Mouse (Mus musculus) stomach, embryonic 16.5 days (tissue): ENCODE measurements around the gene Lin37. TPM values are rescaled to one million over a fixed set of nuclear protein-coding genes. Genes with fewer than 3 reads are reported as not detected.

Experiments used
- ATAC-seq: fragments of 200-750 bp; cut with Nextera tagmentation; 2 replicates; pipeline ENCODE4 v1.8.0; 2017; ENCODE audit warnings: moderate number of reproducible peaks, moderate TSS enrichment; ENCODE audit not compliant: insufficient read depth, low FRiP score
- H3K27ac ChIP-seq: fragments of 300-500 bp; sonication (generic); 2 replicates; pipeline ENCODE4 v1.5.1; 2014; ENCODE audit warnings: low read length
- H3K27me3 ChIP-seq: fragments of 300-500 bp; sonication (generic); 2 replicates; pipeline ENCODE4 v1.6.1; 2014; ENCODE audit warnings: low read length, control low read depth, mixed read lengths; ENCODE audit not compliant: control insufficient read depth, insufficient read depth
- H3K36me3 ChIP-seq: fragments of 300-500 bp; sonication (generic); 2 replicates; pipeline ENCODE4 v1.6.1; 2014; ENCODE audit warnings: low read length; ENCODE audit not compliant: control insufficient read depth, insufficient read depth
- H3K4me1 ChIP-seq: fragments of 300-500 bp; sonication (generic); 2 replicates; pipeline ENCODE4 v1.6.1; 2014; ENCODE audit warnings: low read length, control low read depth, mixed read lengths; ENCODE audit not compliant: control insufficient read depth, insufficient read depth
- H3K4me2 ChIP-seq: fragments of 300-500 bp; sonication (generic); 2 replicates; pipeline ENCODE4 v1.6.1; 2014; ENCODE audit warnings: low read depth, low read length, mixed read lengths
- H3K4me3 ChIP-seq: fragments of 300-500 bp; sonication (generic); replicated peaks from 2 replicates; pipeline ENCODE4 v1.5.1; 2014; ENCODE audit warnings: mild to moderate bottlenecking, low read length
- H3K9ac ChIP-seq: fragments of 300-500 bp; sonication (generic); 2 replicates; pipeline ENCODE4 v1.6.1; 2014; ENCODE audit warnings: low read length
- H3K9me3 ChIP-seq: fragments of 300-500 bp; sonication (generic); replicated peaks from 2 replicates; pipeline ENCODE4 v1.6.1; 2016; ENCODE audit warnings: low read length, control low read depth; ENCODE audit not compliant: control insufficient read depth
- WGBS: fragments of 180-500 bp; shearing (Covaris S2); extraction: QIAGEN DNeasy Blood & Tissue Kit; methylation state at CpG from one replicate; pipeline ENCODE4 v1.1.7; 2014; 5-methylcytosine and 5-hydroxymethylcytosine counted together
- polyA plus RNA-seq: library from polyadenylated mRNA; unstranded; fragments of >200 nt; fragmentation: Nextera tagmentation; extraction: Ambion mirVana; gene quantifications from 2 replicates; pipeline ENCODE4 v1.2.1, GENCODE M21; 2015

Lin37 gene
- polyA plus RNA-seq, 1 experiment from 2014 or later: 53.8 TPM

- no peak overlapping the region for H3K9ac ChIP-seq
- H3K4me2 ChIP-seq: no peak overlapping the region
- H3K4me3 ChIP-seq: no peak overlapping the region
- no peaks in the 10 kb centered on the region for H3K27me3 ChIP-seq
- no peaks in the 10 kb centered on the region for H3K36me3 ChIP-seq
- peaks cover 10% of the 10 kb centered on the region; the same call in 1 of the 2 replicates for H3K4me1 ChIP-seq
- no peaks in the 10 kb centered on the region for H3K9me3 ChIP-seq
- no peak overlapping the region for H3K27ac ChIP-seq
- ATAC-seq: no peak
- WGBS: 65% methylated on average over 5 of the region's 5 CpGs
Observed at GRCm38 (mm10) chr7:30596811-30597210, 37.2 kb upstream of the Lin37 start.

- H3K27me3 ChIP-seq: no peaks in the 10 kb centered on the region
- H3K4me1 ChIP-seq: peaks cover 9% of the 10 kb centered on the region; the same call in 1 of the 2 replicates
- no peak overlapping the region for H3K27ac ChIP-seq
- no peak overlapping the region for H3K9ac ChIP-seq
- no peak overlapping the region for H3K4me3 ChIP-seq
- 73% methylated on average over 5 of the region's 5 CpGs for WGBS
- ATAC-seq: no peak
- no peaks in the 10 kb centered on the region for H3K9me3 ChIP-seq
- no peaks in the 10 kb centered on the region for H3K36me3 ChIP-seq
- H3K4me2 ChIP-seq: no peak overlapping the region
Observed at GRCm38 (mm10) chr7:30596093-30596492, 36.5 kb upstream of the Lin37 start.

- Histone ChIP-seq H3K27me3 (no peaks in the 10 kb centered on the region), H3K27ac (no peak overlapping the region), H3K4me3 (no peak overlapping the region), H3K9ac (no peak overlapping the region), H3K36me3 (no peaks in the 10 kb centered on the region), H3K4me2 (no peak overlapping the region), H3K4me1 (peaks cover 3% of the 10 kb centered on the region; the same call in 1 of the 2 replicates), H3K9me3 (no peaks in the 10 kb centered on the region)
- 67% methylated on average over 4 of the region's 4 CpGs for WGBS
- ATAC-seq: no peak
Observed at GRCm38 (mm10) chr7:30594510-30595024, 34.9 kb upstream of the Lin37 start.

- Histone ChIP-seq H3K27me3 (no peaks in the 10 kb centered on the region), H3K9me3 (no peaks in the 10 kb centered on the region), H3K4me2 (no peak overlapping the region), H3K4me3 (no peak overlapping the region), H3K27ac (no peak overlapping the region), H3K36me3 (no peaks in the 10 kb centered on the region), H3K9ac (no peak overlapping the region), H3K4me1 (peaks cover 4% of the 10 kb centered on the region; the same call in 1 of the 2 replicates)
- 67% methylated on average over 10 of the region's 10 CpGs for WGBS
- no peak for ATAC-seq
Observed at GRCm38 (mm10) chr7:30593579-30594509, 34.2 kb upstream of the Lin37 start.

GRCm38 (mm10) chr7:30592772-30593423, 33.3 kb upstream of the Lin37 start:
- Histone ChIP-seq H3K9ac (no peak overlapping the region), H3K9me3 (no peaks in the 10 kb centered on the region), H3K4me1 (peaks cover 4% of the 10 kb centered on the region; the same call in 1 of the 2 replicates), H3K4me2 (no peak overlapping the region), H3K27ac (no peak overlapping the region), H3K27me3 (no peaks in the 10 kb centered on the region), H3K36me3 (no peaks in the 10 kb centered on the region), H3K4me3 (no peak overlapping the region)
- ATAC-seq: no peak
- WGBS: 46% methylated on average over 5 of the region's 5 CpGs

GRCm38 (mm10) chr7:30591605-30591951, 31.9 kb upstream of the Lin37 start:
- peaks cover 15% of the 10 kb centered on the region for H3K4me1 ChIP-seq
- no peaks in the 10 kb centered on the region for H3K27me3 ChIP-seq
- no peaks in the 10 kb centered on the region for H3K9me3 ChIP-seq
- no peaks in the 10 kb centered on the region for H3K36me3 ChIP-seq
- H3K4me2 ChIP-seq: no peak overlapping the region
- H3K27ac ChIP-seq: no peak overlapping the region
- no peak overlapping the region for H3K4me3 ChIP-seq
- 72% methylated on average over 4 of the region's 4 CpGs for WGBS
- ATAC-seq: no peak
- H3K9ac ChIP-seq: no peak overlapping the region

GRCm38 (mm10) chr7:30590927-30591604, 31.4 kb upstream of the Lin37 start:
- Histone ChIP-seq H3K4me2 (no peak overlapping the region), H3K4me3 (no peak overlapping the region), H3K4me1 (peaks cover 15% of the 10 kb centered on the region), H3K9ac (no peak overlapping the region), H3K27me3 (no peaks in the 10 kb centered on the region), H3K9me3 (no peaks in the 10 kb centered on the region), H3K27ac (no peak overlapping the region), H3K36me3 (0 out of 2 replicates have a peak, but pooled peaks cover 4% of the 10 kb centered on the region)
- ATAC-seq: no peak
- 83% methylated on average over 9 of the region's 9 CpGs for WGBS

GRCm38 (mm10) chr7:30589435-30590301, 30.0 kb upstream of the Lin37 start:
- ATAC-seq: peak; percentile 58
- peaks cover 18% of the 10 kb centered on the region for H3K36me3 ChIP-seq
- peak overlapping the region; percentile 100 for H3K4me3 ChIP-seq
- H3K27me3 ChIP-seq: no peaks in the 10 kb centered on the region
- H3K27ac ChIP-seq: peak overlapping the region; percentile 95
- 24% methylated on average over 40 of the region's 40 CpGs for WGBS
- peaks cover 15% of the 10 kb centered on the region for H3K4me1 ChIP-seq
- H3K9ac ChIP-seq: peak overlapping the region; percentile 100
- H3K4me2 ChIP-seq: peak overlapping the region; percentile 76
- no peaks in the 10 kb centered on the region for H3K9me3 ChIP-seq
